Mouse (Mus musculus): ENCODE results near the gene Klk1b26. TPM values are rescaled to one million over a fixed set of nuclear protein-coding genes. Genes with fewer than 3 reads are reported as not detected.

Klk1b26 gene
- polyA plus RNA-seq, 1 experiment from 2014 or later, result not detected

Other genes starting within 250 kb of the Klk1b26 start
- not detected in 2 replicates for gene Klk12, start 243.3 kb upstream of the Klk1b26 start, polyA plus RNA-seq (2016; fragmentation: Nextera tagmentation; extraction: Ambion mirVana)
- 0.13 and 0.27 TPM in 2 replicates for gene Klk11, start 237.6 kb upstream of the Klk1b26 start, polyA plus RNA-seq (2016; fragmentation: Nextera tagmentation; extraction: Ambion mirVana)
- 0.46 and 0.87 TPM in 2 replicates for gene Klk10, start 231.1 kb upstream of the Klk1b26 start, polyA plus RNA-seq (2016; fragmentation: Nextera tagmentation; extraction: Ambion mirVana)
- gene Klk9, start 220.3 kb upstream of the Klk1b26 start, polyA plus RNA-seq (2016; fragmentation: Nextera tagmentation; extraction: Ambion mirVana), result 0.14 TPM in 1 of 2 replicates, not detected in the other
- gene Klk8, start 214.6 kb upstream of the Klk1b26 start, polyA plus RNA-seq (2016; fragmentation: Nextera tagmentation; extraction: Ambion mirVana), result 14.5 and 17.2 TPM in 2 replicates
- not detected in 2 replicates for gene Klk7, start 200.9 kb upstream of the Klk1b26 start, polyA plus RNA-seq (2016; fragmentation: Nextera tagmentation; extraction: Ambion mirVana)
- 0.20 and 0.24 TPM in 2 replicates for gene Klk6, start 187.7 kb upstream of the Klk1b26 start, polyA plus RNA-seq (2016; fragmentation: Nextera tagmentation; extraction: Ambion mirVana)
- gene Klk5, start 170.2 kb upstream of the Klk1b26 start, polyA plus RNA-seq (2016; fragmentation: Nextera tagmentation; extraction: Ambion mirVana), result 0.18 TPM in 1 of 2 replicates, not detected in the other
- 0.38 TPM in 1 of 2 replicates, not detected in the other for gene Klk4, start 131.0 kb upstream of the Klk1b26 start, polyA plus RNA-seq (2016; fragmentation: Nextera tagmentation; extraction: Ambion mirVana)
- gene Klk15, start 78.4 kb upstream of the Klk1b26 start, polyA plus RNA-seq (2016; fragmentation: Nextera tagmentation; extraction: Ambion mirVana), result not detected in 2 replicates
- not detected in 2 replicates for gene Klk1b8, start 61.5 kb upstream of the Klk1b26 start, polyA plus RNA-seq (2016; fragmentation: Nextera tagmentation; extraction: Ambion mirVana)
- gene Klk1b1, start 45.4 kb upstream of the Klk1b26 start, polyA plus RNA-seq (2016; fragmentation: Nextera tagmentation; extraction: Ambion mirVana), result not detected in 2 replicates
- not detected in 2 replicates for gene Klk1b9, start 36.1 kb upstream of the Klk1b26 start, polyA plus RNA-seq (2016; fragmentation: Nextera tagmentation; extraction: Ambion mirVana)
- gene Klk1b11, start 16.3 kb upstream of the Klk1b26 start, polyA plus RNA-seq (2016; fragmentation: Nextera tagmentation; extraction: Ambion mirVana), result not detected in 2 replicates
- gene Klk1b27, start 40.1 kb downstream of the Klk1b26 start, polyA plus RNA-seq (2016; fragmentation: Nextera tagmentation; extraction: Ambion mirVana), result not detected in 2 replicates
- gene Klk1b21, start 90.2 kb downstream of the Klk1b26 start, polyA plus RNA-seq (2016; fragmentation: Nextera tagmentation; extraction: Ambion mirVana), result not detected in 2 replicates
- gene Klk1b22, start 100.5 kb downstream of the Klk1b26 start, polyA plus RNA-seq (2016; fragmentation: Nextera tagmentation; extraction: Ambion mirVana), result not detected in 2 replicates
- gene Klk1b16, start 124.6 kb downstream of the Klk1b26 start, polyA plus RNA-seq (2016; fragmentation: Nextera tagmentation; extraction: Ambion mirVana), result not detected in 2 replicates
- gene Klk1b24, start 176.1 kb downstream of the Klk1b26 start, polyA plus RNA-seq (2016; fragmentation: Nextera tagmentation; extraction: Ambion mirVana), result not detected in 2 replicates
- gene Klk1b3, start 186.0 kb downstream of the Klk1b26 start, polyA plus RNA-seq (2016; fragmentation: Nextera tagmentation; extraction: Ambion mirVana), result not detected in 2 replicates
- gene Klk1b4, start 195.3 kb downstream of the Klk1b26 start, polyA plus RNA-seq (2016; fragmentation: Nextera tagmentation; extraction: Ambion mirVana), result not detected in 2 replicates
- not detected in 2 replicates for gene Klk1b5, start 203.8 kb downstream of the Klk1b26 start, polyA plus RNA-seq (2016; fragmentation: Nextera tagmentation; extraction: Ambion mirVana)
- gene Klk1, start 213.2 kb downstream of the Klk1b26 start, polyA plus RNA-seq (2016; fragmentation: Nextera tagmentation; extraction: Ambion mirVana), result not detected in 2 replicates
- 0.15 TPM in 1 of 2 replicates, not detected in the other for gene Gm36864, start 224.0 kb downstream of the Klk1b26 start, polyA plus RNA-seq (2016; fragmentation: Nextera tagmentation; extraction: Ambion mirVana)
- gene 1700028J19Rik, start 234.5 kb downstream of the Klk1b26 start, polyA plus RNA-seq (2016; fragmentation: Nextera tagmentation; extraction: Ambion mirVana), result 0.58 and 0.84 TPM in 2 replicates
- gene 2410002F23Rik, start 234.6 kb downstream of the Klk1b26 start, polyA plus RNA-seq (2016; fragmentation: Nextera tagmentation; extraction: Ambion mirVana), result 208 and 212 TPM in 2 replicates
- 0.10 TPM in 1 of 2 replicates, not detected in the other for gene Acp4, start 245.2 kb downstream of the Klk1b26 start, polyA plus RNA-seq (2016; fragmentation: Nextera tagmentation; extraction: Ambion mirVana)
- gene Gm15517, start 249.3 kb downstream of the Klk1b26 start, polyA plus RNA-seq (2016; fragmentation: Nextera tagmentation; extraction: Ambion mirVana), result not detected in 2 replicates